Mouse (Mus musculus): ENCODE measurements around the gene BC107364.

DNA sequence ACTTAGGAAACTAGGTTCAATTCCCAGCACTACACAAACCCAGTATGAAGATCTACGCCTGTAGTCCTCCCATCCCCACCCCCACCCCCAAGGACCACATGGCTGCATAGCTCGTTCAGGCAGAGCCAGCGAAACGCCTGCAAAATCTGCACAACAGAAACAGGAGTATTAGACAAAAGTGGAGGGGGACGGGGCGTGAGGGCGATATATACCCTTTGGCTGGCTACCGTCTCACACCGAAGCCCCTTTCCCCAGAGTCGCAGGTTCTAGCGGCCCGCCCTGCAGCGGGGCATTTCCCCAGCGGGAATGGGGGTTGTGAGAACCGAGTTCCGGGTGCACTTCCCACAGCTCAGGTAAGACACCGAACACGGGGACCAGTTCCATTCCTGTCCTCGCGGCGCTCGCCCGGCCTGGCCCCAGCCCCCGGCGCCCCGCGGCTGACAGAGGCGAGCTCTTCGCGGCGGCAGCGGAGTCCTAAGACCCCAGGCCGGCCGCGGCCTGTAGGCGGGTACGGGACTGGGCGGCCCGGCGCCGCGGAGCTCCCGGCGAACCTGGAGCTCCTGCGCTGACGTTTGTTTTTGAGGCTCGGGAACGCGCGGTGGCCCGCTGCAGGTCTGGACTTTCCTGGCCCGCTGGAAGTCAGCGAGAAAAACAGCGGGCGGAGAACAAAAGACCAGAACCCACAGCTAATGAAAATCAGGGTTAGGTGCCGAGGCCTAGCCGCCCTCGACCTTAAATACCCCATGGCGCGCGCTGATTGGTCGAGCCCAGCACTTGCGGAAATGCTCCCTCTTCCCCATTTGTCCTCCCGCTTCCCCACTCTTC is 37.8 kb downstream of the BC107364 start:
- TF ChIP-seq POLR2A (IDR thresholded peaks at IDR 0.05; ENCODE audit: insufficient read depth, low read length), result peak; percentile 80
- no peak for TF ChIP-seq CTCF (IDR thresholded peaks at IDR 0.05; ENCODE audit: low read depth, low read length)
- no peak for TF ChIP-seq EP300 (IDR thresholded peaks at IDR 0.05; ENCODE audit: insufficient read depth, low read depth, low read length)
